Mouse (Mus musculus): ENCODE measurements at regions not wholly inside any gene's neighbourhood (a gene's known extent, or its start where the extent isn't known, plus 50 kb on each side); places are given as distances from the start of the nearest gene placed in this dataset.

- no peak for ATAC-seq
- Histone ChIP-seq H3K27me3 (replicated peaks; ENCODE audit: control insufficient read depth, insufficient read depth, low read length) (no peaks in the 10 kb centered on the region), H3K9me3 (ENCODE audit: control insufficient read depth) (no peaks in the 10 kb centered on the region), H3K36me3 (ENCODE audit: control insufficient read depth, insufficient read depth) (no peaks in the 10 kb centered on the region), H3K4me2 (replicated peaks; ENCODE audit: low read depth) (no peak overlapping the region), H3K4me1 (replicated peaks; ENCODE audit: control insufficient read depth, insufficient read depth, low read length) (no peaks in the 10 kb centered on the region), H3K9ac (ENCODE audit: low read depth, low read length) (no peak overlapping the region), H3K4me3 (ENCODE audit: low read depth, low read length) (no peak overlapping the region), H3K27ac (ENCODE audit: low read depth, low read length) (no peak overlapping the region)
- WGBS = 27% methylated on average over 4 of the region's 4 CpGs
- TF ChIP-seq CTCF (IDR thresholded peaks at IDR 0.05; ENCODE audit: low read depth) = peak; percentile 81
Observed at GRCm38 (mm10) chr13:103646035-103646434, 128.4 kb downstream of the Srek1 start.

DNA sequence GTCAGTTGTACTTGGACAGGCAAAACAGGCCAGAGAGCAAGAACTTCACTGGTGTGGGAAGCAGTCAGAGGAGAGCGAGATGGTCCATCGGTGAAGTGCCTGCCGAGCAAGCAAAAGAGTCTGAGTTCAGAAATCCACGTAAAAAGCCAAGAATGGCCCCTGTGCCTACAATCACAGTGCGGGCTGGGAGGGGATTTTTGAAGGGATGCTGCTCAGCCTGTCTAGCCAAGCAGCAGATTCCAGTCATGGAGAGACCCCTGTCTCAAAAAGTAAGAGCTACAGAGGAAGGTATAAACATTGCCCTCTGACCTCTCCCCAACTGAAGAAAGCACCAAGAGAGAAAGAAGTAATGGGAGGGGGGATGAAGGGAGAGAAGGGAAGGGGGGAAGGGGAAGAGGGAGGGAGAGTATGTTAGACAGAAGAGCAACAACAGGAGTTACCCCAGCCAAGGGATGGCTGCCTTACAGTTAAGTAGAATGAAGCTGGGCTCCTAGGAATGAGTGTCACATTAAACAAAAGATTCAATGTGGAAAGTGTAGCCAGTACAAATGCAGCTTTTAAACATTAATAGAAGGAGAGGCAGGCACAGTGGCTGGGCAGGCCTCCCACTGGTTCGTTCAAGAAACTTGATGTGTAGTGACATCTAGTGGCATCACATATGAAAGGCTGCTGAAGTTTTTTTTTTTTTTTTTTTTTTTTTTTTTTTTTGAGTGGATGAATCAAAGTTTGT, 130.2 kb downstream of the Srek1 start:
- Histone ChIP-seq H3K9ac (ENCODE audit: low read depth, low read length) (no peak overlapping the region), H3K36me3 (ENCODE audit: control insufficient read depth, insufficient read depth) (no peaks in the 10 kb centered on the region), H3K4me2 (replicated peaks; ENCODE audit: low read depth) (no peak overlapping the region), H3K4me3 (ENCODE audit: low read depth, low read length) (no peak overlapping the region), H3K27me3 (replicated peaks; ENCODE audit: control insufficient read depth, insufficient read depth, low read length) (no peaks in the 10 kb centered on the region), H3K27ac (ENCODE audit: low read depth, low read length) (no peak overlapping the region), H3K4me1 (replicated peaks; ENCODE audit: control insufficient read depth, insufficient read depth, low read length) (no peaks in the 10 kb centered on the region), H3K9me3 (ENCODE audit: control insufficient read depth) (no peaks in the 10 kb centered on the region)
- 68% methylated on average over 6 of the region's 6 CpGs for WGBS
- TF ChIP-seq CTCF (IDR thresholded peaks at IDR 0.05; ENCODE audit: low read depth) = peak; percentile 75
- ATAC-seq = no peak

DNA sequence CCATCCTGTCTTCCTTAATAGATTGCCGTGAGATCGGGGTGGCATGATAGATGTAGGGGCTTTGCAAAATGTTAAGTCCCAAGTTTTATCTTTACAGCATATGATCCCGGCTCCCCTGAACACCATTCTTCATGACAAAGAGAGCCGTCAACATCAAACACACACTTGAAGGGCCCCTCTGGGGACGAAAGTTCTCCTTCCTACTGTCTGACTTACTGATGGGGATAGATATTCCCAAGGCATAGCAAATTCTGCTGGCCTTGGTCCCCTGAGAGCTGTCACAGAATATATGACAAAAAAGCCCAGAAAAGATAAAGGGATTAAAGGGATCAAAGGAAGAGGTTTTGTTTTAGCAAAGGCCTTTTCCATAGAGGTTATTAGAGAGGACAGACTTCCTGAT, 130.9 kb downstream of the Srek1 start:
- Histone ChIP-seq H3K9me3 (ENCODE audit: control insufficient read depth) (no peaks in the 10 kb centered on the region), H3K9ac (ENCODE audit: low read depth, low read length) (no peak overlapping the region), H3K4me2 (replicated peaks; ENCODE audit: low read depth) (no peak overlapping the region), H3K36me3 (ENCODE audit: control insufficient read depth, insufficient read depth) (no peaks in the 10 kb centered on the region), H3K27ac (ENCODE audit: low read depth, low read length) (no peak overlapping the region), H3K4me1 (replicated peaks; ENCODE audit: control insufficient read depth, insufficient read depth, low read length) (no peaks in the 10 kb centered on the region), H3K4me3 (ENCODE audit: low read depth, low read length) (no peak overlapping the region), H3K27me3 (replicated peaks; ENCODE audit: control insufficient read depth, insufficient read depth, low read length) (no peaks in the 10 kb centered on the region)
- no peak for TF ChIP-seq CTCF (IDR thresholded peaks at IDR 0.05; ENCODE audit: low read depth)
- 62% methylated on average over 5 of the region's 5 CpGs for WGBS
- ATAC-seq = no peak

GRCm38 (mm10) chr13:103642542-103643375, 131.6 kb downstream of the Srek1 start:
- H3K36me3 ChIP-seq (ENCODE audit: control insufficient read depth, insufficient read depth) = no peaks in the 10 kb centered on the region
- no peak for TF ChIP-seq CTCF (IDR thresholded peaks at IDR 0.05; ENCODE audit: low read depth)
- no peaks in the 10 kb centered on the region for H3K9me3 ChIP-seq (ENCODE audit: control insufficient read depth)
- ATAC-seq = no peak
- no peak overlapping the region for H3K4me3 ChIP-seq (ENCODE audit: low read depth, low read length)
- H3K27ac ChIP-seq (ENCODE audit: low read depth, low read length) = no peak overlapping the region
- H3K4me1 ChIP-seq (replicated peaks; ENCODE audit: control insufficient read depth, insufficient read depth, low read length) = no peaks in the 10 kb centered on the region
- WGBS = 82% methylated on average over 10 of the region's 10 CpGs
- no peak overlapping the region for H3K4me2 ChIP-seq (replicated peaks; ENCODE audit: low read depth)
- H3K9ac ChIP-seq (ENCODE audit: low read depth, low read length) = no peak overlapping the region
- H3K27me3 ChIP-seq (replicated peaks; ENCODE audit: control insufficient read depth, insufficient read depth, low read length) = no peaks in the 10 kb centered on the region

GRCm38 (mm10) chr13:103638038-103638437, 136.4 kb downstream of the Srek1 start:
- no peak for ATAC-seq
- H3K4me1 ChIP-seq (replicated peaks; ENCODE audit: control insufficient read depth, insufficient read depth, low read length) = no peaks in the 10 kb centered on the region
- H3K36me3 ChIP-seq (ENCODE audit: control insufficient read depth, insufficient read depth) = no peaks in the 10 kb centered on the region
- no peak for TF ChIP-seq CTCF (IDR thresholded peaks at IDR 0.05; ENCODE audit: low read depth)
- no peak overlapping the region for H3K4me3 ChIP-seq (ENCODE audit: low read depth, low read length)
- no peak overlapping the region for H3K27ac ChIP-seq (ENCODE audit: low read depth, low read length)
- no peaks in the 10 kb centered on the region for H3K27me3 ChIP-seq (replicated peaks; ENCODE audit: control insufficient read depth, insufficient read depth, low read length)
- H3K4me2 ChIP-seq (replicated peaks; ENCODE audit: low read depth) = no peak overlapping the region
- H3K9ac ChIP-seq (ENCODE audit: low read depth, low read length) = no peak overlapping the region
- no peaks in the 10 kb centered on the region for H3K9me3 ChIP-seq (ENCODE audit: control insufficient read depth)

GRCm38 (mm10) chr13:103637414-103637813, 137.0 kb downstream of the Srek1 start:
- Histone ChIP-seq H3K9ac (ENCODE audit: low read depth, low read length) (no peak overlapping the region), H3K4me1 (replicated peaks; ENCODE audit: control insufficient read depth, insufficient read depth, low read length) (no peaks in the 10 kb centered on the region), H3K4me3 (ENCODE audit: low read depth, low read length) (no peak overlapping the region), H3K9me3 (ENCODE audit: control insufficient read depth) (no peaks in the 10 kb centered on the region), H3K36me3 (ENCODE audit: control insufficient read depth, insufficient read depth) (no peaks in the 10 kb centered on the region), H3K27me3 (replicated peaks; ENCODE audit: control insufficient read depth, insufficient read depth, low read length) (no peaks in the 10 kb centered on the region), H3K4me2 (replicated peaks; ENCODE audit: low read depth) (no peak overlapping the region), H3K27ac (ENCODE audit: low read depth, low read length) (no peak overlapping the region)
- WGBS = 81% methylated on average over 3 of the region's 3 CpGs
- no peak for TF ChIP-seq CTCF (IDR thresholded peaks at IDR 0.05; ENCODE audit: low read depth)
- ATAC-seq = no peak

All from intestine, postnatal 0 days (tissue).